Mouse (Mus musculus) limb, embryonic 15.5 days (tissue): ENCODE data around the gene Bbx. TPM values are rescaled to one million over a fixed set of nuclear protein-coding genes. Genes with fewer than 3 reads are reported as not detected.

ENCODE experiments used
- ATAC-seq: fragments of 200-750 bp; cut with Nextera tagmentation; 2 replicates; pipeline ENCODE4 v1.8.0; 2017; ENCODE audit warnings: low read depth, moderate TSS enrichment; ENCODE audit not compliant: insufficient number of reproducible peaks, low FRiP score, low TSS enrichment
- H3K27ac ChIP-seq: fragments of 300-500 bp; sonication (generic); 2 replicates; pipeline ENCODE4 v1.5.1; 2015; ENCODE audit warnings: moderate library complexity, mild to moderate bottlenecking, inconsistent platforms
- H3K27me3 ChIP-seq: fragments of 300-500 bp; sonication (generic); 2 replicates; pipeline ENCODE4 v1.6.1; 2015; ENCODE audit warnings: inconsistent platforms
- H3K36me3 ChIP-seq: fragments of 300-500 bp; sonication (generic); 2 replicates; pipeline ENCODE4 v1.6.1; 2015; ENCODE audit warnings: inconsistent platforms
- H3K4me1 ChIP-seq: fragments of 300-500 bp; sonication (generic); 2 replicates; pipeline ENCODE4 v1.6.1; 2015; ENCODE audit warnings: inconsistent platforms
- H3K4me2 ChIP-seq: fragments of 300-500 bp; sonication (generic); 2 replicates; pipeline ENCODE4 v1.6.1; 2015; ENCODE audit warnings: mild to moderate bottlenecking, inconsistent platforms
- H3K4me3 ChIP-seq: fragments of 300-500 bp; sonication (generic); 2 replicates; pipeline ENCODE4 v1.5.1; 2015; ENCODE audit warnings: mild to moderate bottlenecking, inconsistent platforms
- H3K9ac ChIP-seq: fragments of 300-500 bp; sonication (generic); 2 replicates; pipeline ENCODE4 v1.6.1; 2015; ENCODE audit warnings: inconsistent platforms
- H3K9me3 ChIP-seq: fragments of 300-500 bp; sonication (generic); 2 replicates; pipeline ENCODE4 v1.6.1; 2016; ENCODE audit warnings: inconsistent platforms
- WGBS: fragments of 180-500 bp; shearing (Covaris S2); methylation state at CpG from one replicate; pipeline ENCODE4 v1.1.7; 2015; 5-methylcytosine and 5-hydroxymethylcytosine counted together
- polyA plus RNA-seq: library from polyadenylated mRNA; unstranded; fragments of >200 nt; fragmentation: Nextera tagmentation; extraction: Ambion mirVana; gene quantifications from 2 replicates; pipeline ENCODE4 v1.2.1, GENCODE M21; 2015

The Bbx gene
- polyA plus RNA-seq, 1 experiment from 2014 or later = 43.0 TPM

GRCm38 (mm10) chr16:50306727-50307126 is 125.5 kb downstream of the Bbx start:
- ATAC-seq = no peak
- H3K27me3 ChIP-seq = no peaks in the 10 kb centered on the region

DNA sequence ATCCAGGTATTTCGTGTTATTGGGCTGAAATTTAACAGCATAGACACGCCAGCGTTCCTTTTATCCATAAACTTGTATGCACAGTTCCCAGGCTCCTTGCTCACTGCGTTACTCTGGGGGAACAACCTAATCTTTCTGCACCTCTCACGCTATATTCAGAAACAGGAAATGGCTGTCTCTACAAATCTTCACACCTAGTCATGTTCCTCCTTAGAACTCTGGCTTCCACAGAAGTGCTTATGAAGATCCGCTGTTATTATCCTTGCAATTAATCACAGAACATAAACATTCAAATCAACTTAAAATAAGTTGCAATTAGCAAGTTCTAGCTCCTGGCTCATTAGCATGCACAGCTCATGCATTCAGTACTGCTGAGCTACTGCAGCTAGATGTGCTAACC is 127.0 kb downstream of the Bbx start:
- H3K27me3 ChIP-seq = no peaks in the 10 kb centered on the region
- no peak overlapping the region for H3K4me2 ChIP-seq
- no peak for ATAC-seq
- 64% methylated on average over 6 of the region's 6 CpGs for WGBS
- peaks cover 3% of the 10 kb centered on the region; the same call in 1 of the 2 replicates for H3K4me1 ChIP-seq
- no peaks in the 10 kb centered on the region for H3K36me3 ChIP-seq
- no peak overlapping the region for H3K27ac ChIP-seq
- H3K9me3 ChIP-seq = no peaks in the 10 kb centered on the region
- no peak overlapping the region for H3K4me3 ChIP-seq
- H3K9ac ChIP-seq = no peak overlapping the region

More at GRCm38 (mm10) chr16:50306727-50307126, 125.5 kb downstream of the Bbx start:
- H3K4me1 ChIP-seq = peaks cover 3% of the 10 kb centered on the region; the same call in 1 of the 2 replicates
- no peaks in the 10 kb centered on the region for H3K9me3 ChIP-seq
- no peak overlapping the region for H3K4me2 ChIP-seq
- no peak overlapping the region for H3K27ac ChIP-seq
- H3K9ac ChIP-seq = no peak overlapping the region
- no peak overlapping the region for H3K4me3 ChIP-seq
- H3K36me3 ChIP-seq = no peaks in the 10 kb centered on the region

- Histone ChIP-seq H3K36me3 (no peaks in the 10 kb centered on the region), H3K9ac (no peak overlapping the region), H3K4me1 (no peaks in the 10 kb centered on the region; the same call in 1 of the 2 replicates), H3K9me3 (no peaks in the 10 kb centered on the region), H3K27me3 (no peaks in the 10 kb centered on the region), H3K4me3 (no peak overlapping the region), H3K4me2 (no peak overlapping the region), H3K27ac (no peak overlapping the region)
- ATAC-seq = no peak
- WGBS = 95% methylated on average over 1 of the region's 1 CpGs
Measured at GRCm38 (mm10) chr16:50302566-50302965, 129.6 kb downstream of the Bbx start.

- Histone ChIP-seq H3K4me1 (no peaks in the 10 kb centered on the region; the same call in 1 of the 2 replicates), H3K27ac (no peak overlapping the region), H3K36me3 (no peaks in the 10 kb centered on the region), H3K4me3 (no peak overlapping the region), H3K27me3 (no peaks in the 10 kb centered on the region), H3K9ac (no peak overlapping the region), H3K9me3 (no peaks in the 10 kb centered on the region), H3K4me2 (no peak overlapping the region)
- 70% methylated on average over 8 of the region's 8 CpGs for WGBS
- no peak for ATAC-seq
Measured at GRCm38 (mm10) chr16:50298743-50299443, 133.3 kb downstream of the Bbx start.

GRCm38 (mm10) chr16:50293502-50294228 is 138.5 kb downstream of the Bbx start:
- H3K4me3 ChIP-seq = no peak overlapping the region
- H3K27ac ChIP-seq = no peak overlapping the region
- no peak overlapping the region for H3K4me2 ChIP-seq
- WGBS = 70% methylated on average over 4 of the region's 4 CpGs
- H3K4me1 ChIP-seq = no peaks in the 10 kb centered on the region
- no peaks in the 10 kb centered on the region for H3K9me3 ChIP-seq
- H3K27me3 ChIP-seq = no peaks in the 10 kb centered on the region
- ATAC-seq = no peak
- H3K9ac ChIP-seq = no peak overlapping the region
- H3K36me3 ChIP-seq = no peaks in the 10 kb centered on the region

DNA sequence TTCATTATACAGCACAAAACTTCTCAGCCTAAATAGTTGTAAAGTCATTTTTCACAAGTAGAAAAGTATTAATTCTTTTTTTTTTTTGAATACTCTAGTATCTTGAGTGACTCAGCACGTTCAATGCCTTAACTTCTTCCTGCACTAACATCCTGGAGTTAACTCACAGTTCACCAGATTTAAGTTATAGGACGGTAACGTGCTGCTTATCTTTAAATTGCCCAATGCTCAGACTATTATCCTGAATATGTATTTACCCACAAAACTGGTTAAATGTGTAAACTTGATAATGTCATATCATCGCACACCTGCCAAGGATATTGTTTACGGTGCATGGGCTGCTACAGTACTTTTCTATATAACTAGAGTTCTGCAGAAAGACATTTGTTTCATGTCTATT is 139.4 kb downstream of the Bbx start:
- 95% methylated on average over 5 of the region's 5 CpGs for WGBS
- ATAC-seq = no peak
- H3K4me2 ChIP-seq = no peak overlapping the region
- H3K9ac ChIP-seq = no peak overlapping the region
- H3K4me3 ChIP-seq = no peak overlapping the region
- no peaks in the 10 kb centered on the region for H3K9me3 ChIP-seq
- no peak overlapping the region for H3K27ac ChIP-seq
- H3K27me3 ChIP-seq = no peaks in the 10 kb centered on the region
- no peaks in the 10 kb centered on the region for H3K4me1 ChIP-seq
- no peaks in the 10 kb centered on the region for H3K36me3 ChIP-seq

- Histone ChIP-seq H3K9me3 (no peaks in the 10 kb centered on the region), H3K4me1 (no peaks in the 10 kb centered on the region), H3K4me3 (no peak overlapping the region), H3K27ac (no peak overlapping the region), H3K4me2 (no peak overlapping the region), H3K36me3 (no peaks in the 10 kb centered on the region), H3K9ac (no peak overlapping the region), H3K27me3 (no peaks in the 10 kb centered on the region)
- 67% methylated on average over 5 of the region's 5 CpGs for WGBS
- no peak for ATAC-seq
Measured at GRCm38 (mm10) chr16:50289764-50290163, 142.4 kb downstream of the Bbx start.

DNA sequence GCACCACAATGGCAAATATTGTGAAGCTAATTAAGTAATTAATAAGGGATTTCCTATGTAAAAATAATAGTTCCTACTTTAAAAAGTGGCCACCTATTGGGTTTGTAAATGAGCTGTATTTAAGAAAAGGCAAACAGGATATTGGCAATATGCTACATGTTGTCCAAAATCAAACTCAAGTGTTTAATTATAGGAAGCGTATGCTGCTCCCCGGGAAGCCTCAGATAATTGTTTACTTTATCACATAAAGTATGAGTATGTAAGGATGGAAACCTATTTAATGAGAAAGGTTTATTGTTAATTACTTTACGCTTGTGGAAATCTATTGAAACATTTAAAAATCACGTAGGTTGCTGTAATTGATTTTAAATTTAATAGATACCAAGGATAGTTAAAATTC is 159.4 kb downstream of the Bbx start:
- Histone ChIP-seq H3K9ac (no peak overlapping the region), H3K27me3 (no peaks in the 10 kb centered on the region), H3K27ac (no peak overlapping the region), H3K4me3 (no peak overlapping the region), H3K9me3 (no peaks in the 10 kb centered on the region), H3K4me2 (no peak overlapping the region), H3K36me3 (no peaks in the 10 kb centered on the region), H3K4me1 (no peaks in the 10 kb centered on the region)
- ATAC-seq = no peak
- 52% methylated on average over 4 of the region's 4 CpGs for WGBS

DNA sequence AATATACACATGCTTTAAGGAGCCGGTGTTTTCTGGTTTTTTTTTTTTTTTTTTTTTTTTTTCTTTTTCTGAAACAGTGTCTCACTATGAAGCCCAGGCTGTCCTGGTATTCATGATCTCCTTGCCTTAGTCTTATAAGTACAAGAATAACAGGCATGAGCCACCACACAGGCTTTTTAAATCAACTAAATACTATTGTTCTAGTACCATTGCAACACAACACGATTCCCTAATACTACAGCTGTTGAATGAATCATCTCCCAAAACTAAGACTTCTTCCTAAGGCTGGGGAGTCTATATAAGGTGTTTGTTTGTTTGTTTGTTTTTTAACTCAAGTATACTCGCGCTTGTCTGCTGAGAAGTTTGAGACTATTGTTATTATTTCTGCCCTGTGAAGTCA is 169.5 kb downstream of the Bbx start:
- Histone ChIP-seq H3K4me2 (no peak overlapping the region), H3K9me3 (no peaks in the 10 kb centered on the region), H3K4me3 (no peak overlapping the region), H3K4me1 (no peaks in the 10 kb centered on the region), H3K9ac (no peak overlapping the region), H3K36me3 (no peaks in the 10 kb centered on the region), H3K27ac (no peak overlapping the region), H3K27me3 (no peaks in the 10 kb centered on the region)
- 78% methylated on average over 4 of the region's 4 CpGs for WGBS
- no peak for ATAC-seq

DNA sequence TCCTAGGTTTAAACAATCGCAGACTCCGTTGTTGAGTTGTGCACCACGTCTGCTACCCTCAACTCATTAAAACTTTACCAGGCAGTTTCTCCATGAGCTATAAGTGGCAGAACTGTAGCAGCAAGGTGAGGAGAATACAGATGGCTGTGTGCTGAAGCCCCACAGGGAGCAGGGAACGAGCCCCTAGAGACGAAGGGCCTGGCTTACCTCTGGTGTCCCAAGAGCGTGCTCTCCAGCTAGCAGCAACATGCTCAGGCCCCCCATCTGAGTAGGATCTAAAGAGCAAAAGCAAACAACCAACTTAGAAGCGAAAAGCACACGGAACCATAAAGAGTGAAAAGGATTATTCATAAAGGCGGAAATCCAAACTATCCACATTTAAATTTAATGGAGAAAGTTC is 170.0 kb downstream of the Bbx start:
- no peak for ATAC-seq
- no peaks in the 10 kb centered on the region for H3K27me3 ChIP-seq
- no peaks in the 10 kb centered on the region for H3K9me3 ChIP-seq
- H3K4me1 ChIP-seq = no peaks in the 10 kb centered on the region
- no peaks in the 10 kb centered on the region for H3K36me3 ChIP-seq
- H3K4me3 ChIP-seq = no peak overlapping the region
- no peak overlapping the region for H3K9ac ChIP-seq
- 59% methylated on average over 9 of the region's 9 CpGs for WGBS
- no peak overlapping the region for H3K27ac ChIP-seq
- no peak overlapping the region for H3K4me2 ChIP-seq

DNA sequence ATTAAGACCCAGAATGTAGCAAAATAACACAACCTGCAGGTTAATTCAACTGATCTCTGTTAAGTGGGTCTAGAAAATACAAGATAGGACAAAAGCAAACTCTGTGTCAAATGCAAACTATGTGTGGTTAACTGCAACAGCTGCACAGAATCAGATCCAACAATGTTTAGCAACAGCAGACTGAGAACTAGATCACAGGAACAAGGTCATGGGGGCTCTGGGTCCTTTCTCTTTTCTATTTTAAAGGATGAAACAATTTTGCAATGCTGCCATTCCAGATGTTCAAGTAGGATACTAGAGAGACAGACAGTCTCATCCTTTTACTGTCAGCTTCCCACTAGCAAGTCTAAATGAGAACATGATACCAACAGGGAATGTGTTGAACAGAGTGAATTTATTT is 170.4 kb downstream of the Bbx start:
- Histone ChIP-seq H3K4me2 (no peak overlapping the region), H3K27me3 (no peaks in the 10 kb centered on the region), H3K36me3 (no peaks in the 10 kb centered on the region), H3K4me3 (no peak overlapping the region), H3K27ac (no peak overlapping the region), H3K9ac (no peak overlapping the region), H3K9me3 (no peaks in the 10 kb centered on the region), H3K4me1 (no peaks in the 10 kb centered on the region)
- ATAC-seq = no peak

DNA sequence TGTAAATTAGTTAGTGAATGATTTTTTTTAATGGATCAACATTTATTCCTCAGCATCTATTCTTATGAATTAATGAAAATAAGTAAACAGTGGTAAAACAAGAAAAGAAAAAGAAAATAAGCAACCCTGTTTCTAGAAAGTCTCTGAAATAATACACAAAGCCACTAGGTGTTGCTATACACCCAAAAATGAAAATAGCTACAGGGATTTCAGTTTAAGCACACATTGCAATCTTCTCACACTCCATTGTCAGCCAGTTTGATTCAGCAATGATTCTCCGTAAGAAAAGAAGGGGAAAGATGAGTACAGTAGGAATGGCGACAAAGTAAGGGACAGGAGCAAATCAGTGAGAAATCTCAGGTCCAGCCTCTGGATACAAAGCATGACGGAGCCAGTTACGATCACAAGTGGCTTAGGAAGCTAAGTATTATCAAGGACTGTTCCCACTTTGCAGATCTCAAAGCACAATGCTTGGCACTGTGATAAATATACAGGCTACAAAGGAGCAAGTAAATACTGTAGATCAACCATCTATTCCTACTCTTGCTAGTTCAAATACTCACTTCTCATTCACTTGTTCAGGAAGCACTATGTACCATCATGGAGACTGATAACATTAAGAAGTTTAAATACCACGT is 177.5 kb downstream of the Bbx start:
- no peak for ATAC-seq
- Histone ChIP-seq H3K4me1 (no peaks in the 10 kb centered on the region), H3K9me3 (no peaks in the 10 kb centered on the region), H3K9ac (no peak overlapping the region), H3K27me3 (no peaks in the 10 kb centered on the region), H3K27ac (no peak overlapping the region), H3K36me3 (no peaks in the 10 kb centered on the region), H3K4me2 (no peak overlapping the region), H3K4me3 (no peak overlapping the region)
- 74% methylated on average over 5 of the region's 5 CpGs for WGBS
